Comparison of ENCODE assay signal across 14 mouse cellular contexts in genomic region chr16:53903795-53904194, GRCm38 (mm10).
"Had no signal": no experiment of that assay in that cellular context is flagged by ENCODE, and none has a peak within 500 bp of the region (broad histone marks: within the 10 kb centered on the region; RNA-seq: fewer than 3 reads in every experiment).

No protein-coding gene starts in this region.

- H3K36me3 ChIP-seq: limb, embryonic 13.5 days; midbrain, embryonic 10.5 days; neural tube, embryonic 15.5 days had no signal

- H3K4me1 ChIP-seq: limb, embryonic 13.5 days; midbrain, embryonic 10.5 days; neural tube, embryonic 15.5 days had no signal

- H3K4me3 ChIP-seq: layer of hippocampus, adult 2 months; limb, embryonic 13.5 days; midbrain, embryonic 10.5 days; myocyte; neural tube, embryonic 15.5 days had no signal

- H3K27ac ChIP-seq: layer of hippocampus, adult 2 months; limb, embryonic 13.5 days; midbrain, embryonic 10.5 days; neural tube, embryonic 15.5 days; stomach, postnatal 0 days had no signal

- DNase-seq: kidney, adult 11 months; kidney, adult 9 months; kidney, postnatal 10 days; kidney, postnatal 4 days; left cerebral cortex, postnatal 4 days; lung, adult 18-20 months; midbrain, embryonic 14.5 days; thymus, postnatal 4 days had no signal

- H3K9me3 ChIP-seq: limb, embryonic 13.5 days; midbrain, embryonic 10.5 days; neural tube, embryonic 15.5 days had no signal

- H3K4me2 ChIP-seq: limb, embryonic 13.5 days; neural tube, embryonic 15.5 days had no signal

- H3K27me3 ChIP-seq: limb, embryonic 13.5 days; neural tube, embryonic 15.5 days had no signal

- H3K9ac ChIP-seq: limb, embryonic 13.5 days; neural tube, embryonic 15.5 days had no signal
